Mouse (Mus musculus) midbrain, embryonic 15.5 days (tissue): ENCODE data around the gene Scgb1b10. TPM values are rescaled to one million over a fixed set of nuclear protein-coding genes. Genes with fewer than 3 reads are reported as not detected.
"Not testable (repeated sequence)": the region's sequence is repeated elsewhere in the genome, so short reads cannot be mapped to it uniquely, and the experiment has no call there.

Experiments used
- ATAC-seq: fragments of 200-750 bp; cut with Nextera tagmentation; replicated peaks from 2 replicates; pipeline ENCODE4 v1.8.0; 2017; ENCODE audit warnings: moderate TSS enrichment
- H3K27ac ChIP-seq: fragments of 300-500 bp; sonication (generic); 2 replicates; pipeline ENCODE4 v1.5.1; 2015; ENCODE audit warnings: mild to moderate bottlenecking, inconsistent platforms
- H3K27me3 ChIP-seq: fragments of 300-500 bp; sonication (generic); replicated peaks from 2 replicates; pipeline ENCODE4 v1.6.1; 2015; ENCODE audit warnings: inconsistent platforms
- H3K36me3 ChIP-seq: fragments of 300-500 bp; sonication (generic); replicated peaks from 2 replicates; pipeline ENCODE4 v1.6.1; 2015; ENCODE audit warnings: inconsistent platforms
- H3K4me1 ChIP-seq: fragments of 300-500 bp; sonication (generic); 2 replicates; pipeline ENCODE4 v1.6.1; 2015; ENCODE audit warnings: inconsistent platforms
- H3K4me2 ChIP-seq: fragments of 300-500 bp; sonication (generic); 2 replicates; pipeline ENCODE4 v1.6.1; 2015; ENCODE audit warnings: inconsistent platforms, mild to moderate bottlenecking, moderate library complexity
- H3K4me3 ChIP-seq: fragments of 300-500 bp; sonication (generic); 2 replicates; pipeline ENCODE4 v1.5.1; 2015; ENCODE audit warnings: mild to moderate bottlenecking, inconsistent platforms
- H3K9ac ChIP-seq: fragments of 300-500 bp; sonication (generic); 2 replicates; pipeline ENCODE4 v1.6.1; 2015; ENCODE audit warnings: mild to moderate bottlenecking, inconsistent platforms
- H3K9me3 ChIP-seq: fragments of 300-500 bp; sonication (generic); 2 replicates; pipeline ENCODE4 v1.6.1; 2016; ENCODE audit warnings: inconsistent platforms
- polyA plus RNA-seq: library from polyadenylated mRNA; unstranded; fragments of >200 nt; fragmentation: Nextera tagmentation; extraction: Ambion mirVana; gene quantifications from 2 replicates; pipeline ENCODE4 v1.2.1, GENCODE M21; 2015

Scgb1b10 gene
- not detected in 2 replicates for polyA plus RNA-seq

DNA sequence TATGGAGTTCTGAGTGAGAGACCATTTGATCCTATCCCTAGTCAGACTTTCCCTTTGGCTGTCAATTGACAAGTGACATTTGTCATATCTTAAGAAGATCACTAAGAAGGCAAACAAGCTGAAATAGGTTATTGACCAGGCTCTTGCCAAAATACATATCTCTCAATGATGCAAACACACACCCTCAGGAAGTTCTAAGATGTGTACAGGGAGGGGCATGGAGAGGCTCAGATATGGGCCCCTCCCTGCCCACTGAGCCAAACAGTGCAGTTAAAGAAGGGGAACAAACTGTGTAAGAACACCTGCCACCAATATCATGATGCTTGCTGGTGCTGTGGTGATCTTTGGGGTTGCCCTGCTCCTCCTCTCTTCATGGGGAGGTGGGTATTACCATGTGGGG is at the start of gene Scgb1b10:
Scgb1b10 (plus strand) TSS at position 301 of the 400 bp plus-strand sequence.
- not testable (repeated sequence) for H3K27ac ChIP-seq, H3K4me2 ChIP-seq, H3K4me1 ChIP-seq, ATAC-seq, H3K4me3 ChIP-seq, H3K36me3 ChIP-seq, H3K9me3 ChIP-seq, H3K27me3 ChIP-seq, H3K9ac ChIP-seq

Other genes starting within 250 kb of the Scgb1b10 start
- gene Scgb2b11, start 110.3 kb downstream of the Scgb1b10 start, polyA plus RNA-seq, result not detected in 2 replicates
- gene Scgb1b11, start 122.0 kb downstream of the Scgb1b10 start, polyA plus RNA-seq, result not detected in 2 replicates
- gene Scgb2b12, start 226.4 kb downstream of the Scgb1b10 start, polyA plus RNA-seq, result not detected in 2 replicates
- gene Scgb1b12, start 233.3 kb downstream of the Scgb1b10 start, polyA plus RNA-seq, result not detected in 2 replicates